Mouse (Mus musculus) erythroblast, embryonic 14.5 days (primary cell): ENCODE results near the gene Pglyrp3. TPM values are rescaled to one million over a fixed set of nuclear protein-coding genes. Genes with fewer than 3 reads are reported as not detected.
"Not testable (repeated sequence)": the region's sequence is repeated elsewhere in the genome, so short reads cannot be mapped to it uniquely, and the experiment has no call there.

Experiments used
- H3K27me3 ChIP-seq: 2 replicates; pipeline ENCODE4 v1.6.1; 2012; ENCODE audit warnings: inconsistent platforms; ENCODE audit not compliant: control insufficient read depth
- H3K36me3 ChIP-seq: 2 replicates; pipeline ENCODE4 v1.6.1; 2012; ENCODE audit warnings: mild to moderate bottlenecking, inconsistent platforms; ENCODE audit not compliant: control insufficient read depth
- H3K4me1 ChIP-seq: 2 replicates; pipeline ENCODE4 v1.6.1; 2012; ENCODE audit warnings: inconsistent platforms; ENCODE audit not compliant: control insufficient read depth
- H3K4me3 ChIP-seq: replicated peaks from 2 replicates; pipeline ENCODE3; 2012; ENCODE audit warnings: moderate library complexity, mild to moderate bottlenecking, inconsistent platforms
- H3K9me3 ChIP-seq: 2 replicates; pipeline ENCODE4 v1.6.1; 2012; ENCODE audit warnings: low read length, inconsistent platforms, mixed read lengths; ENCODE audit not compliant: control insufficient read depth
- GATA1 ChIP-seq: IDR thresholded peaks from 2 replicates; pipeline ENCODE4 v1.6.1; 2012; ENCODE audit warnings: low read length, inconsistent platforms, mixed read lengths
- TAL1 ChIP-seq: IDR thresholded peaks from 3 replicates; pipeline ENCODE4 v1.6.1; 2012; ENCODE audit warnings: low read length, inconsistent platforms, mixed read lengths
- polyA plus RNA-seq: library from polyadenylated mRNA; stranded (reverse); fragments of >175 nt; gene quantifications from 2 replicates; pipeline ENCODE4 v1.2.3, GENCODE M21; 2012

The Pglyrp3 gene
- polyA plus RNA-seq, result not detected in 2 replicates

- Histone ChIP-seq H3K4me3 (no peak within 1 kb of the TSS), H3K4me1 (no peaks in the 10 kb centered on the region), H3K27me3 (no peaks in the 10 kb centered on the region), H3K36me3 (no peaks in the 10 kb centered on the region), H3K9me3 (peaks cover 2% of the 10 kb centered on the region; the same call in 1 of the 2 replicates)
- TF ChIP-seq GATA1, result no peak
- no peak for TF ChIP-seq TAL1
These were observed at the start of gene Pglyrp3 for GRCm38 (mm10) chr3:92014283-92014682. Gene Pglyrp3 (plus strand): TSS chr3:92014583.

DNA sequence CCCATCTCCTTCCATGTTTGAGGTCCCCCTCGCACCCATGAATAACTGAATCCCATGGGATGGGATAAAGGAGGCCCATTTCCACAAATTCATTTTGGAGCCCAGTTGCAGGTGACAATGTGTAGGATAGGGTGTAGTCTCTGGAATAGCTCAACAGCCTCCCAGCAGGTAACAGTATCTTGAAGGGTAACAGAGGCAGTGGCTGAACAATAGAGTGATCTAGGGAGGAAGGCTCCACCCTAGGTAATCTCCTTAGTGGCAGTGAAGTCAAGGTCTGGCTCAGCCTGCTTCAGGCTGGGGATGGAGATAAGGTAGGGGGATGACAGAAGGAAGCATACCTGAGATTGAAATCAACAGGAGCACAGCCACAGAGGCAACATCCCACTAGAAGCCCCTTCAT is 3.4 kb upstream of the Pglyrp3 start:
- no peaks in the 10 kb centered on the region for H3K27me3 ChIP-seq
- no peak overlapping the region for H3K4me3 ChIP-seq
- no peaks in the 10 kb centered on the region for H3K36me3 ChIP-seq
- H3K4me1 ChIP-seq, result no peaks in the 10 kb centered on the region
- H3K9me3 ChIP-seq, result peaks cover 2% of the 10 kb centered on the region; the same call in 1 of the 2 replicates
- TF ChIP-seq TAL1 (no peak), GATA1 (no peak)

DNA sequence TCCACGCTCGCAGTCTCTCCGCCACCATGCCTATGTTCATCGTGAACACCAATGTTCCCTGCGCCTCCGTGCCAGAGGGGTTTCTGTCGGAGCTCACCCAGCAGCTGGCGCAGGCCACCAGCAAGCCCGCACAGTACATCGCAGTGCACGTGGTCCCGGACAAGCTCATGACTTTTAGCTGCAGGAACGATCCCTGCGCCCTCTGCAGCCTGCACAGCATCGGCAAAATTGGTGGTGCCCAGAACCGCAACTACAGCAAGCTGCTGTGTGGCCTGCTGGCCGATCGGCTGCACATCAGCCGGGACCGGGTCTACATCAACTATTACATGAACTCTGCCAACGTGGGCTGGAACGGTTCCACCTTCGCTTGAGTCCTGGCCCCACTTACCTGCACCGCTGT is 10.2 kb downstream of the Pglyrp3 start:
- H3K36me3 ChIP-seq, H3K4me3 ChIP-seq, H3K4me1 ChIP-seq, H3K27me3 ChIP-seq: not testable (repeated sequence)
- H3K9me3 ChIP-seq, result peaks cover 11% of the 10 kb centered on the region

DNA sequence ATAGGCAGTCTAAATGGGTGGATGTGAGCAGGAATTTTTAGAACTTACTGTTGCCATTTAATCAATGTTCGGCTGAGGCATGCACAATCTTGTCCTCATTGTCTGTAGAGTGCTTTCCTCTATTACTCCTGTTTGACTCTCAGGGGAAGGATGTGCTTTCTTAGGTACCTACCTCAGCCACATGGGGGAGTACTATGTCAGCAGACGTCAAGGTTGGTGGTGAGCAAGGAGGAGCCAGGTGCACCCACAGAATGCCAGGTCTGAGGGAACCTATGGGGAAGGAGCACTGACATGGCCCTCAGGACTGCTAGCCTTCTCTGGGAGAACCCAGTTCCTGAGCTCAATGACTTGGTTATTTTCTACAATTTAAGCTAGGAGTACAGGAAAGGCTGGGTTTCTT is 18.8 kb downstream of the Pglyrp3 start:
- Histone ChIP-seq H3K36me3 (no peaks in the 10 kb centered on the region), H3K4me3 (no peak overlapping the region), H3K9me3 (no peaks in the 10 kb centered on the region), H3K27me3 (no peaks in the 10 kb centered on the region), H3K4me1 (no peaks in the 10 kb centered on the region)
- no peak for TF ChIP-seq TAL1
- no peak for TF ChIP-seq GATA1

GRCm38 (mm10) chr3:92033892-92034291 is 19.5 kb downstream of the Pglyrp3 start:
- no peaks in the 10 kb centered on the region for H3K36me3 ChIP-seq
- no peaks in the 10 kb centered on the region for H3K27me3 ChIP-seq

DNA sequence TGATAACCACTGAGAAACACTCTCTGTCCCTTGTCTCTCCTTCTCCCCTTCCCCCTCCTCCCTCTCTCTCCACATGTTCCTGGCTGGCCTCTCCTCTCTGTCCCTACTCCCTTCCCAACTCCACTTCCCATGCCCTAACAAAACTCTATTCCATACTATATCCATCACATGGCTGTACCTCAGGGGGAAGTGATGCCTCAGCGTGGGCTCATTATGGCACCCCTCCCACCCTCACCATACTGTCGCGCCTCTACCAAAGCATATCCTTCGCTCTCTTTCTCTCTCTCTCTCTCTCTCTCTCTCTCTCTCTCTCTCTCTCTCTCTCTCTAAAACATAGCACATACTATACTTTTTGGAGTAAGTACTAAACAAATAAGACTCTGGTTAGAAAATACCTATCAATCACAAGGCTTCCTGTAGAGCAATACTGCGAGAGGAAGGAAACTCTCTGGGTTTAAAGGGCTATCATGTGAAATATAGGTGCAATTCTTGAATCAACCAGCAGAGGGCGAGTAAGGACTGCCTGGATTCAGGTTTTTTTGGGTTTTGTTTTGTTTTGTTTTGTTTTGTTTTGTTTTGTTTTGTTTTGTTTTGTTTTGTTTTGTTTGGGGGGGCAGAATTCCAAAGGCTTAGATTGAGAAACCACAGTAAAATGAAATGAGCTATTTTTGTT is 36.1 kb downstream of the Pglyrp3 start:
- no peak for TF ChIP-seq TAL1
- no peak for TF ChIP-seq GATA1

More at GRCm38 (mm10) chr3:92033892-92034291, 19.5 kb downstream of the Pglyrp3 start:
- Histone ChIP-seq H3K9me3 (no peaks in the 10 kb centered on the region), H3K4me3 (no peak overlapping the region), H3K4me1 (no peaks in the 10 kb centered on the region)
- TF ChIP-seq TAL1, result no peak
- no peak for TF ChIP-seq GATA1

DNA sequence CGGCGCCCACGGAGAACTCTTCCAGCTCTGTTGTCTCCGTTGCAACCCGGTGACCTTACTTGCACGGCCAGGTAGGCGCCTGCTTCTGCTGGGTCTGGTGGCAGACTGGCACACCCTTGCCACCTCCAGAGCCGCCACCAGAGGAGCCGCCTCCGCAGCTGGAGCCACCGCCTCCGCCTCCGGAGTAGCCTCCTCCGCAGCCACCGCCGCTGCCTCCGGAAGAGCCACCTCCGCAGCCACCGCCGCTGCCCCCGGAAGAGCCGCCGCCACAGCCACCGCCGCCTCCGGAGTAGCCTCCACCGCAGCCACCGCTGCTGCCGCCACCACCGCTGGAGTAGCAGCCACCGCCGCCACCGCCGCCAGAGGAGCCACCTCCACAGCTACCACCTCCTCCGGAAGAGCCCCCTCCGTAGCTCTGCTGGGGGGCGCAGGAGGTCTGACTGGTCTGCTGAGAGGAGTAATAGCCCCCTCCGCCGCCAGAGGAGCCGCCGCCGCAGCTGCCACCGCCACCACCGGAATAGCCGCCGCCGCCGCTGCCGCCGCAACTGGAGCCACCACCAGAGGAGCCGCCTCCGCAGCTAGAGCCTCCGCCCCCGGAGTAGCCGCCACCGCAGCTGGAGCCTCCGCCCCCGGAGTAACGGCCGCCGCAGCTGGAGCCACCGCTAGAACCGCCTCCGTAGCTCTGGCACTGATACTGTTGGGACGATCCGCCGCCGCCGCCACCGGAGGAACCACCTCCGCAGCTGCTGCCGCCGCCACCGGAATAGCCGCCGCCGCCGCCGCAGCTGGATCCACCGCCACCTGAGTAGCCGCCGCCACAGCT is 66.3 kb downstream of the Pglyrp3 start:
- no peaks in the 10 kb centered on the region; the same call in 1 of the 2 replicates for H3K9me3 ChIP-seq
- peak overlapping the region; percentile 44 for H3K4me3 ChIP-seq
- peaks cover 65% of the 10 kb centered on the region for H3K27me3 ChIP-seq
- TF ChIP-seq TAL1 (no peak), GATA1 (no peak)
- no peaks in the 10 kb centered on the region for H3K4me1 ChIP-seq
- no peaks in the 10 kb centered on the region for H3K36me3 ChIP-seq

More for the DNA sequence above, 36.1 kb downstream of the Pglyrp3 start:
- Histone ChIP-seq H3K9me3 (no peaks in the 10 kb centered on the region), H3K36me3 (no peaks in the 10 kb centered on the region), H3K4me1 (no peaks in the 10 kb centered on the region), H3K4me3 (no peak overlapping the region), H3K27me3 (no peaks in the 10 kb centered on the region)

Other genes with a start within 250 kb of the Pglyrp3 start
- gene Lor, start 68.6 kb downstream of the Pglyrp3 start, polyA plus RNA-seq, result 0.03 TPM in 1 of 2 replicates, not detected in the other
- not detected in 2 replicates for gene Prr9, start 109.4 kb downstream of the Pglyrp3 start, polyA plus RNA-seq
- not detected in 2 replicates for gene Lelp1, start 128.2 kb downstream of the Pglyrp3 start, polyA plus RNA-seq
- not detected in 2 replicates for gene Sprr2a1, start 201.2 kb downstream of the Pglyrp3 start, polyA plus RNA-seq
- 0.01 and 0.02 TPM in 2 replicates for gene Sprr2a2, start 201.3 kb downstream of the Pglyrp3 start, polyA plus RNA-seq